8 mouse cellular contexts compared by ENCODE assay signal in genomic region chr3:131271157-131271556, GRCm38 (mm10). TPM values are rescaled to one million over a fixed set of nuclear protein-coding genes. Genes with fewer than 3 reads are reported as not detected.
A peak's percentile ranks its signal among the peaks of the same experiment; 100 is the strongest.
DNase-seq lines count a peak whose midpoint lies in the region; ATAC-seq and TF ChIP-seq lines count a peak whose summit lies in the region.

No protein-coding gene starts in this region.

- WGBS in forebrain, embryonic 14.5 days = 6% methylated on average over 8 of the region's 8 CpGs
- 11% methylated on average over 8 of the region's 8 CpGs for WGBS in hindbrain, embryonic 12.5 days
- WGBS in limb, embryonic 14.5 days = 9% methylated on average over 8 of the region's 8 CpGs
- WGBS in midbrain, embryonic 14.5 days = 6% methylated on average over 8 of the region's 8 CpGs

- H3K27ac ChIP-seq in forebrain, embryonic 14.5 days (ENCODE audit: low read depth, low read length) = no peak overlapping the region
- no peak overlapping the region for H3K27ac ChIP-seq in hindbrain, embryonic 12.5 days
- H3K27ac ChIP-seq in limb, embryonic 14.5 days (replicated peaks; ENCODE audit: low read depth, low read length) = no peak overlapping the region
- no peak overlapping the region for H3K27ac ChIP-seq in midbrain, embryonic 14.5 days (replicated peaks; ENCODE audit: low read depth, low read length)

- H3K27me3 ChIP-seq in forebrain, embryonic 14.5 days (replicated peaks; ENCODE audit: control insufficient read depth, insufficient read depth, low read length) = no peaks in the 10 kb centered on the region
- peaks cover 3% of the 10 kb centered on the region; the same call in 1 of the 2 replicates for H3K27me3 ChIP-seq in hindbrain, embryonic 12.5 days
- H3K27me3 ChIP-seq in limb, embryonic 14.5 days (ENCODE audit: control insufficient read depth, insufficient read depth, low read length) = no peaks in the 10 kb centered on the region
- H3K27me3 ChIP-seq in midbrain, embryonic 14.5 days (ENCODE audit: control insufficient read depth, insufficient read depth, low read length) = no peaks in the 10 kb centered on the region

- peak overlapping the region; percentile 60 for H3K4me3 ChIP-seq in forebrain, embryonic 14.5 days (ENCODE audit: low read depth, low read length)
- H3K4me3 ChIP-seq in hindbrain, embryonic 12.5 days = peak overlapping the region; percentile 66
- peak overlapping the region; percentile 87 for H3K4me3 ChIP-seq in limb, embryonic 14.5 days (replicated peaks; ENCODE audit: low read length)
- peak overlapping the region; percentile 63 for H3K4me3 ChIP-seq in midbrain, embryonic 14.5 days (replicated peaks; ENCODE audit: low read depth, low read length)

- no peak for TF ChIP-seq POLR2A in limb, embryonic 14.5 days (IDR thresholded peaks at IDR 0.05; ENCODE audit: borderline replicate concordance, extremely low read depth, insufficient read depth, insufficient read length)

- peak; percentile 51 for DNase-seq in CD4-positive helper T cell, adult 2 months (ENCODE audit: low read depth, low spot score)
- peak; percentile 82 for DNase-seq in adrenal gland, adult 2 months
- DNase-seq in forebrain, embryonic 14.5 days (ENCODE audit: low spot score) = peak; percentile 38
- DNase-seq in limb, embryonic 14.5 days (ENCODE audit: low spot score) = peak; percentile 40
- peak; percentile 43 for DNase-seq in midbrain, embryonic 14.5 days
- peak; percentile 33 for DNase-seq in thymus, postnatal 0 days (ENCODE audit: low spot score)
- DNase-seq in layer of hippocampus, adult 8-10 months (ENCODE audit: low spot score in 2 of 2) = no peak

- H3K4me2 ChIP-seq in forebrain, embryonic 14.5 days (ENCODE audit: low read length) = peak overlapping the region; percentile 84
- peak overlapping the region; percentile 85 for H3K4me2 ChIP-seq in hindbrain, embryonic 12.5 days (replicated peaks)
- H3K4me2 ChIP-seq in limb, embryonic 14.5 days (replicated peaks; ENCODE audit: low read depth, low read length, severe bottlenecking) = peak overlapping the region; percentile 59
- peak overlapping the region; percentile 83 for H3K4me2 ChIP-seq in midbrain, embryonic 14.5 days (ENCODE audit: low read length)

- no peaks in the 10 kb centered on the region for H3K36me3 ChIP-seq in forebrain, embryonic 14.5 days (ENCODE audit: control insufficient read depth, insufficient read depth, low read length)
- H3K36me3 ChIP-seq in hindbrain, embryonic 12.5 days = no peaks in the 10 kb centered on the region
- peaks cover 6% of the 10 kb centered on the region; the same call in 1 of the 2 replicates for H3K36me3 ChIP-seq in limb, embryonic 14.5 days (ENCODE audit: control insufficient read depth, insufficient read depth, low read length)
- no peaks in the 10 kb centered on the region for H3K36me3 ChIP-seq in midbrain, embryonic 14.5 days (ENCODE audit: control insufficient read depth, insufficient read depth, low read length)

- H3K9me3 ChIP-seq in forebrain, embryonic 14.5 days (replicated peaks; ENCODE audit: control insufficient read depth, low read length) = no peaks in the 10 kb centered on the region
- H3K9me3 ChIP-seq in hindbrain, embryonic 12.5 days (replicated peaks) = no peaks in the 10 kb centered on the region
- H3K9me3 ChIP-seq in limb, embryonic 14.5 days (ENCODE audit: control insufficient read depth, low read length) = no peaks in the 10 kb centered on the region
- H3K9me3 ChIP-seq in midbrain, embryonic 14.5 days (ENCODE audit: control insufficient read depth, low read length) = no peaks in the 10 kb centered on the region

- peak overlapping the region; percentile 70; the same call in 1 of the 2 replicates for H3K9ac ChIP-seq in forebrain, embryonic 14.5 days (ENCODE audit: low read length)
- H3K9ac ChIP-seq in hindbrain, embryonic 12.5 days = peak overlapping the region; percentile 68; the same call in 1 of the 2 replicates
- peak overlapping the region; percentile 73 for H3K9ac ChIP-seq in limb, embryonic 14.5 days (ENCODE audit: low read depth, low read length, severe bottlenecking)
- H3K9ac ChIP-seq in midbrain, embryonic 14.5 days (replicated peaks; ENCODE audit: low read length) = no peak overlapping the region

- 0 out of 2 replicates have a peak, but pooled peaks cover 5% of the 10 kb centered on the region for H3K4me1 ChIP-seq in forebrain, embryonic 14.5 days (ENCODE audit: control insufficient read depth, insufficient read depth, low read length)
- H3K4me1 ChIP-seq in hindbrain, embryonic 12.5 days = peaks cover 20% of the 10 kb centered on the region
- H3K4me1 ChIP-seq in limb, embryonic 14.5 days (ENCODE audit: control insufficient read depth, insufficient read depth, low read length) = peaks cover 37% of the 10 kb centered on the region
- peaks cover 10% of the 10 kb centered on the region for H3K4me1 ChIP-seq in midbrain, embryonic 14.5 days (ENCODE audit: control insufficient read depth, insufficient read depth, low read length)

- ATAC-seq in forebrain, embryonic 14.5 days = 0 out of 2 replicates have a peak, but pooled peaks have one; percentile 18
- peak; percentile 36; the same call in 1 of the 2 replicates for ATAC-seq in hindbrain, embryonic 12.5 days (ENCODE audit: low FRiP score)
- peak; percentile 32; the same call in 1 of the 2 replicates for ATAC-seq in limb, embryonic 14.5 days (ENCODE audit: low FRiP score, low read depth)
- ATAC-seq in midbrain, embryonic 14.5 days (ENCODE audit: low FRiP score, low TSS enrichment) = 0 out of 2 replicates have a peak, but pooled peaks have one; percentile 38

RNA-seq across cellular contexts. Expression of gene Hadh, which starts 0.7 kb away (rescaled TPM):
- 100 to 1,000 TPM; 456 to 509 TPM for total RNA-seq in adrenal gland, adult 2 months (2021)
- polyA plus RNA-seq in adrenal gland, adult 2 months (2012; rRNA removed) = 288 and 386 TPM in 2 replicates
- 31.1 and 34.1 TPM in 2 replicates for polyA plus RNA-seq in forebrain, embryonic 14.5 days (2014; fragmentation: Nextera tagmentation; extraction: Ambion mirVana)
- polyA plus RNA-seq in hindbrain, embryonic 12.5 days (2016; fragmentation: Nextera tagmentation; extraction: Ambion mirVana) = 56.9 and 58.9 TPM in 2 replicates
- 106 TPM in 2 replicates for polyA plus RNA-seq in limb, embryonic 14.5 days (2012; rRNA removed)
- polyA plus RNA-seq in limb, embryonic 14.5 days (2014; fragmentation: Nextera tagmentation; extraction: Ambion mirVana) = 116 and 123 TPM in 2 replicates
- 20.8 and 26.5 TPM in 2 replicates for polyA plus RNA-seq in midbrain, embryonic 14.5 days (2014; fragmentation: Nextera tagmentation; extraction: Ambion mirVana)
- 89.3 and 94.8 TPM in 2 replicates for polyA plus RNA-seq in thymus, postnatal 0 days (2015; fragmentation: Nextera tagmentation; extraction: Ambion mirVana)
- 10 to 100 TPM; 19.1 to 28.0 (median 24.6) TPM for total RNA-seq in layer of hippocampus, adult 8-10 months (2022)

RNA-seq across cellular contexts. Expression of gene Cyp2u1, which starts 31.9 kb away (rescaled TPM):
- 10 to 100 TPM; 14.4 to 24.0 TPM for total RNA-seq in adrenal gland, adult 2 months (2021)
- polyA plus RNA-seq in adrenal gland, adult 2 months (2012; rRNA removed) = 14.2 and 17.2 TPM in 2 replicates
- 3.4 and 5.0 TPM in 2 replicates for polyA plus RNA-seq in forebrain, embryonic 14.5 days (2014; fragmentation: Nextera tagmentation; extraction: Ambion mirVana)
- polyA plus RNA-seq in hindbrain, embryonic 12.5 days (2016; fragmentation: Nextera tagmentation; extraction: Ambion mirVana) = 3.3 and 3.6 TPM in 2 replicates
- polyA plus RNA-seq in limb, embryonic 14.5 days (2012; rRNA removed) = 1.2 and 1.4 TPM in 2 replicates
- 1.7 and 1.8 TPM in 2 replicates for polyA plus RNA-seq in limb, embryonic 14.5 days (2014; fragmentation: Nextera tagmentation; extraction: Ambion mirVana)
- polyA plus RNA-seq in midbrain, embryonic 14.5 days (2014; fragmentation: Nextera tagmentation; extraction: Ambion mirVana) = 6.4 and 6.7 TPM in 2 replicates
- 0.22 and 0.52 TPM in 2 replicates for polyA plus RNA-seq in thymus, postnatal 0 days (2015; fragmentation: Nextera tagmentation; extraction: Ambion mirVana)
- 10 to 100 TPM; 17.3 to 19.3 (median 18.1) TPM for total RNA-seq in layer of hippocampus, adult 8-10 months (2022)

Comparison
In these comparisons a context has a peak if more than half of its experiments do, and no peak if none do; other contexts are left out.
1. DNase-seq: peak in CD4-positive helper T cell, adult 2 months (single experiment), adrenal gland, adult 2 months (single experiment), forebrain, embryonic 14.5 days (single experiment), limb, embryonic 14.5 days (single experiment), midbrain, embryonic 14.5 days (single experiment) and thymus, postnatal 0 days (single experiment); none in layer of hippocampus, adult 8-10 months (0 of 2).
2. Peak in every context shown above with its lines, with median percentiles within 50 percentile points of each other: ATAC-seq, H3K4me2 ChIP-seq and H3K4me3 ChIP-seq.